Mouse (Mus musculus) embryonic facial prominence, embryonic 14.5 days (tissue): ENCODE results near the gene Unc13b. TPM values are rescaled to one million over a fixed set of nuclear protein-coding genes. Genes with fewer than 3 reads are reported as not detected.

Experiments used
- polyA plus RNA-seq: library from polyadenylated mRNA; unstranded; fragments of >200 nt; fragmentation: Nextera tagmentation; extraction: Ambion mirVana; gene quantifications from 2 replicates; pipeline ENCODE4 v1.2.1, GENCODE M21; 2014

The Unc13b gene
- polyA plus RNA-seq, 1 experiment from 2014 or later, result 5.5 TPM

Other genes starting within 250 kb of the Unc13b start
- 0.05 TPM in 1 of 2 replicates, not detected in the other for gene Fam205a1, start 205.1 kb upstream of the Unc13b start, polyA plus RNA-seq
- 0.15 TPM in 1 of 2 replicates, not detected in the other for gene Gm12394, start 202.2 kb upstream of the Unc13b start, polyA plus RNA-seq
- 0.28 and 1.4 TPM in 2 replicates for gene Fam205c, start 184.7 kb upstream of the Unc13b start, polyA plus RNA-seq
- gene Phf24, start 142.3 kb upstream of the Unc13b start, polyA plus RNA-seq, result 4.9 and 5.7 TPM in 2 replicates
- gene Dnajb5, start 109.1 kb upstream of the Unc13b start, polyA plus RNA-seq, result 11.9 and 15.4 TPM in 2 replicates
- 0.28 and 0.75 TPM in 2 replicates for gene 1700022I11Rik, start 89.3 kb upstream of the Unc13b start, polyA plus RNA-seq
- gene Vcp, start 58.4 kb upstream of the Unc13b start, polyA plus RNA-seq, result 471 and 523 TPM in 2 replicates
- 14.8 and 16.6 TPM in 2 replicates for gene Fancg, start 48.4 kb upstream of the Unc13b start, polyA plus RNA-seq
- 16.6 and 18.8 TPM in 2 replicates for gene Pigo, start 33.1 kb upstream of the Unc13b start, polyA plus RNA-seq
- gene Stoml2, start 27.2 kb upstream of the Unc13b start, polyA plus RNA-seq, result 285 and 305 TPM in 2 replicates
- 9.5 TPM in 2 replicates for gene Fam214b, start 12.7 kb upstream of the Unc13b start, polyA plus RNA-seq
- gene Atp8b5, start 208.2 kb downstream of the Unc13b start, polyA plus RNA-seq, result 0.14 and 0.36 TPM in 2 replicates